Mouse (Mus musculus): Measurements from ENCODE around the gene Cab39l. TPM values are rescaled to one million over a fixed set of nuclear protein-coding genes. Genes with fewer than 3 reads are reported as not detected.

Gene Cab39l
- total RNA-seq, 2 experiments from 2014 or later: 16.8 to 17.9 TPM

DNA sequence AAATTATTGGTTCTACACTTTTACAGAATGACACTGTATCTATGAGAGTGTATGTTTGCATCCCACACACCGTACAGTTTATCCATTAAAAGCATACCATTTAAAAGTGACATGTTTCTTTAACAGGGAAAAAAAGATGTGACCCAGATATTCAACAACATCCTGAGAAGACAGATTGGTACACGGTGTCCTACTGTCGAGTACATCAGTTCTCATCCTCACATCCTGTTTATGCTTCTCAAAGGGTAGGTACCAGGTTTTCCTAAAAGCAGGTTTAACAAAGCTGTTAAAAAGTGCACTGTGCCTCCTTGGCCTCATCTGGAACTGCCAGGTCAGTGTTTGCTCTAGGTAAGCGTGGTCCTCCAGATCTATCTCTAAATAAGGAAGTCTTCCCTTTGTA, 65.4 kb downstream of the Cab39l start:
- no peak for DNase-seq

DNA sequence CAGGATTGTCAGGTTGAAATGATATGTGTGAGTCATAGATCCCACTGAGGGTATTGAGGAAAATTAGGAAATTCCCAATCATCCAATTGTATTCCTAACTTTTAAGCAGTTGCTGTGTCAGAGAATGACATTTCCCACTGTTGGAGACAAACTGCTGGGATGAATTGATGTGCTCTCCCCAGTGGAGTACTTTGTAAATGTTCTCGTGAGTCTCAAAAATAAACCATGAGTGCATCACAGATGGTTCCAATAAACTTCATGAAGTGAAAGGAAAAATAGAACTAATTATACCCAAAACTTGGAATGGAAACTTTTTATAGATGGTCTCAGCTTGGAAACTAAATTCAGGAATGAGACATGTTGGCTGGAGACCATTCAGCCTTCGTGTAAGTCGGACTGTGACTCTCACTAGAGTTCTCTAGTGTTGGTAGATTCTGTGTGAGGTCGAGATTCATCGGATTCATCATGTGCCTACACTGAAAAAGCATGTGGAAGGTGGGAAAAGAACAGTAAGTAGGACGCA, 73.2 kb downstream of the Cab39l start:
- no peak for DNase-seq

DNA sequence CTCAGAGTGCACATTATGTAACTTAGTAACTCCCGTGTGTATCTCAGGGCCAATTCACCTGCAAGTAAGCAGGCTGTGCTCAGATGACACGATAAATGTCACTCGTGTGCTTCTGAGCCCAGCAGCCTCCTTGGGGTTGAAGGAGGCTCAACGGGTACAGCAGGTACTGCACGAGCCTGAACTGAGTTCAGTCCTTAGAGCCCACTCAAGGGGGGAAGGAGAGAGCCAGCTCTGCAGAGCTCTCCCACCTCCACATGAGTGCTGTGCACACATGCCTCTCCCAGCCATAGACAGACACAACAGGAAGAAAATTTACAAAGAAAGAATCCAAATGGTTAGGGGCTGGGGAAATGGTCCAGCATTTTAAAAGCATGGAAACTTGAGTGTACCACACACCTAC, 85.1 kb downstream of the Cab39l start:
- DNase-seq: no peak

DNA sequence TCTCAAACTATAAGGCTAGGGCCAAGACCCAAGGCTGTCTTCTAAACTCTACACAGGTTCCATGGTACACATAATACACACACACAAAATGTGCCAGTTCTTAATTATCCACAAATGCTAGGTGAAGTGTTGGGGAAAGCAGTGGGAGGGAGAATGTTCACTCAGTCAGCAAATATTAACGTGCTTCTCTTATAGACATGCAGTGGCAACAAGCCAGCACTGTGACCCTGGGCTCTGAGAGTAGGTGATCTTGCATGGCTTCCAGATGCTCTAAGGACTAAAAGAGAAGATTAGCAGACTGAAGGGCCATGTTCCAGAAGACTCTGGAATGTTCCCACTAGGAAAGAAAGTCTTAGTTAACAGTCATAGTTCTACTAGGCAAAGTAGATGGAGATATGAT, 90.0 kb downstream of the Cab39l start:
- no peak for DNase-seq

DNA sequence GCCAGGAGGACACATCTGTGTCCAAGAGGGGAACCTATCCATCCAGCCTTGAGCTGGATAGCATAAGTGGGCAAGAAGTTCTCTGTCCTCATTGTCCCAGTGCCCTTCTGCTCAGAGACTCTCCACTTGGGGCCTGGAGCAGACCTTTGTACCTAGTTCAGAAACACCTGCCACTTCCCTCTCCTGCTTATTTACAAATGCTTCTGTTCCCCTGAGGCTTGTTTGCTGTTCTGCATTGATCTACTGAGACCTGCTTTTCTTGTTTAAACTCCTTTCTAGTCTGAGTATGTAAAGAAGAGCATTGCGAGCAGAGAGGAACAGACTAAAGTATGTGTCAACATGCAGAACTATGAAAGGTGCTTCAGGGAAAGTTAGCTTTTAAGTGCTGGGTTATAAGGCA, 92.2 kb downstream of the Cab39l start:
- no peak for DNase-seq

DNA sequence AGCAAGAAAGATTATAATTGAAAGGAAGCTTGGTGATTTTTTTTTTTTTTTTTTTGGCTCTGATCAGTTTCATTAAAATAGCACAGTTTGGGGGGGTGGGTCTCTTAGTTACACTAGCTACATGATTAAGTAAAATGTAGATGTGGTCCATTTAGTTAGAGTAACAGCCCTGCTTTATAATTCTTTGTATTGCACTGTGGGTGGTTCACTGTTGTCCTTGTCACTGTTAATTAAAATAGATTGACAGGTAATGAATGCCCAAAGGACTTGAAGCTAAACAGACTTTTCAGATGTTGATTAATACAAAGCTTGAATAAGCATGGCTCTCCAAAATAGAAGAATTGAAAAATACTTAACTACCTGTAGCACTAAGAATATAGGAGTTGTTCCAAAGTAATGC, 93.1 kb downstream of the Cab39l start:
- no peak for DNase-seq

DNA sequence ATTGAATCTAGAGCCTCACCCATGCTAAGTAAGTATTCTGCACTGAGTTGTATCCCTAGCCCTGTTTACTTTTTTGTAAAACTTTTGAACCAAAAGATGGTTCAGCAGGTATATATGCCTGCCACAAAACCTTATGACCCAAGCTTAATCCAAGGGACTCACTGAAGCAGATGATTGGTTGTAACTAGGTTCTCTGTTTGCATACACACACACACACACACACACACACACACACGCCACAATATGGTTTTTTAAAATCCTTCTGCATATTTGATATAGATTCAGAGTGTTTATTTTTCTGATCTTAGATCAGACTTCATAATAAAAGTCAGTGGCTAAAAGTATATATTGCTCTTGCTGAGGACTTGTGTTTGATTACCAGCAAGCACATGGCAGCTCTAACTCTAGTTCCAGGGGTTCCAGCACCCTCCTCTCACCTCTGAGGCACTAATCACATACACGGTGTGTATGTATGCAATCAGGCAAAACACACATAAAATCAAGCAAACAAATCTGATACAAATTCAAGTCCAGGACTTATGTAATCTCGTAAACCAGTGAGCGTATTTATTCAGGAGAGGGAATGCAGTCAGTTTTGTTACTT, 97.2 kb downstream of the Cab39l start:
- DNase-seq: no peak

DNA sequence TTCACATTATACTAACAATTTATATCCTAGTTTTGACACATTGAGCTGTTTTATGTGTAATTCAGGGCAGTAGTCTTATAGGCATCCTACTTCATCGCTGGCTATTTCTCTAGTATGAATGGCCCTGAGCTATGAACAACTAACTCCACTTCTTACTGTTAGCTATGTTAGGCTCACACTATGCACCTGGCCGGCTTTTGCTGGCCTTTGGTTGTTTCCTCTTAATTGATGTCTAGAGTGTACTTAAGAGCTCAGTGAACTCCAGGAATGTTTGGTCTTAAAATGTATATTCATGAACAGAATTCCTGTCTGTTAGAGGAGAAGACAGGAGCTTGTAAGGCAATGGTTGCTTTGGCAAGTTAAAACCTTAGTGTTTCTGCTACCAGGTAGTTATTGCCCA, 99.5 kb downstream of the Cab39l start:
- no peak for DNase-seq

DNA sequence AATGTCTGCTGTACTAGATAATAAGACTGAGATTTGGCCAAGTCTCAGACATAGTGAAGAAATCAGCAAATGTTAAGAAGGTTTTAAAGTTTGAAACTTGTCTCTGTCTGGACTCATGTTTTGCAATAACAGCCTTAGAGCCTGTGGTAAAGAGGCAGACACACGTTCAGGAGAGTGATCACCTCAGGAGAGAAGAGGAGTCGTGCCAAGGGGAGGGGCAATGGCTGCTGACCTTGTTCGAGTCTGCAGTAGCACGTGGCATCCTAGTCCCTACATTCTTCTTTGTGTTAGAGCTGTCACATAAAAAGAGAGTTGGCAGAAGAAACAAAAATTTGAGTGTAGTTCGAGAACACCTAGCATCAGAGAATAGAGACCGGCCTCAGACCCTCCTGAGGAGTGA, 100.0 kb downstream of the Cab39l start:
- no peak for DNase-seq

DNA sequence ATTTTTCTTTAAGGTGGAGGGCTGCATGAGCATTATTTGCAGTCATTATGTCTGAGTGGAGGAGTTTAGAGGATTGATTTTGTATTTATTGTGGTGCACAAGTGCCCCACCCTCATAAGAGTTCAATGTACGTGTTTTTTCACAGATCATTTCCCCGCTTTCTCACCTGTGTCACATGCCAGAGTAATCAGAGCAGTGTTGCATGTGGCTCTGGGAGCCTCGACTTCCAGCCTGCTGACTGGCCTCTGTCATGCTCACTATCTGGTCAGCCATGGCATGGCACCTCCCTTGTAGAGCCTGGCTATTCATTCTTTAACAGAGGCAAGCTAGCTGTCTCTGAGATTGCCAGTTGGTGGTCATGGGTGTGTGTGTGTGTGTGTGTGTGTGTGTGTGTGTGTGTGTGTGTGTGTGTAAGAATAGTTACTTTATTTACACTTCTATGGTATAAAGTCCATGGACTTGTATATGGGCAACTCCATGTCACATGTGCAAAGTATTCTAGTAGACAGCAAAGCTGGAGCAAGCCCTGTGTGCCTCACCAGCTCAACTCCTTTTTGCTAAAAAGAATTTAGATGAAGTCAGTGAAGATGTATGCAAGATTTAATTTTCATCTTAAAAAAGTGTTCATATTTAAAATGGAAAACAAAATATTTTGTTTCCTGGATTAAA, 102.5 kb downstream of the Cab39l start:
- no peak for DNase-seq

DNA sequence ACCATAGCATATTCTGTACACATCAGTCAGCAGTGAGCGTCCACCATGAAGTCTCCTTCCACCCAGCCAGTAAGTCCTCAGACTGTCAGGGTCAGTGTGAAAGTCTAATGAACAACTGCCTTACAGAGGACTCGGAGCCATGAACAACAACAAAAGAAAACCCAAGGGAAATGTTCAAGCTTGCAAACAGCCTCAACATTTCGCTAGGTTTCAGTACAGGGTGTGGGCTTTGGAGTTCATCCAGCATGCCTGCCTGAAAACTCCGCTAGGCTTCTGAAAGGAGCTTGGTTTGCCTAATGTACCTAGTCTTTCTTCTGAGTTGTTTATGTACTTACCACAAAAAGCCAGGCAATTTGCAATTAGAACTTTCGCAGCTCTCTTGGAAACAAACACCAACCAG, 103.2 kb downstream of the Cab39l start:
- no peak for DNase-seq

DNA sequence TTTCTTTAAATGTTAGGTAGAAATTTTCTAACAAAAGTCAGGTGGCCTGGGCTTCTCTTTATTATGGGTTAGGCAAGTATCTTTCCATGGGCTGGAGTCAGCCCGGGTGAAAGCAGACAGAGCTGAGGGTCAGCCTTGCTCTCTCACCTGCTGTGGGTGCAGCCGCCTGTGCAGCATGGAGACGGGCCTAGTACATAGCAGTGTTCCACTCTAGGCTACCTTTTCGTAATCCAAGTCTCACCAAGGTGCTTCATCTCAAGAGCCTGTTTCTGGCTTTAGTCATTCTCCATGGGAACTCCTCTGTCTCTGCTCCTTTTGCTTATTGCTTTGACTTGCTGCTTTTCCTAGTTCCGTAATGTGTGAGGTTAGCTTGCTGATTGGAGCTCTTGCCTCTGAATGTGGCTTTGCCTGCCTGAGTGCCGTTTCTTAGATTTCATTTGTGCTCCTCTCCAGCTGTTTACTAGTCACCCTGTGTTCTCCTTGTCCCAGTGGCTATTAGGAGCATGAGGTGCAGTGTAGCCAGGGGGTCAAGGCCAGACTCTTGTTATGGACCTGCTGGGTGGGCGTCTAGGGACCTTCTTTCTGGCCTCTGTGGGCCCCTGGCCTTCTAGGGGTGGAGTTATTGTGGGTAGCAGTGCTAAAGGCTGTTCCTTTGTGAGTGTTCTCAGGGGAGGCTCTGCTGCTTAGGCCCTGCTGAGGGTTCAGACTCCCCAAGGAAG, 105.5 kb downstream of the Cab39l start:
- DNase-seq: no peak

DNA sequence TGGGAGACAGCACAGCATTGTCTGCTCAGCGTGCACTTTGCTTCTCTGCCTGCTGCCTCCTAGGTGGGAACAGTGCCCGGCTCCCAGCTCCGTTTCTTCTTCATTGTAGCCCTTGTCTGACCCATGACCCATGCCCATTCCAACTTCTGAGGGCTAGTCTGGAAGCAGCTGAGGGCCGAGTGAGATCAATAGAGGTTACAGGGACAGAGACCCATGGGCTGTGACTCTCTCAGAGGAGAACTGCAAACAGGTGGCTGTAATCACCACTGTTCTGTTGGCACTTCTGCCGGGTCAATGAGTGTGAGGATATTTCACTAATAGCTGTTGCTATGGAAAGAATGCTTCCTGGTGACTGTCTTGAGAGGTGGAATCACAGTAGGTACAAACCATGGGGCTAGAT, 106.8 kb downstream of the Cab39l start:
- no peak for DNase-seq

DNA sequence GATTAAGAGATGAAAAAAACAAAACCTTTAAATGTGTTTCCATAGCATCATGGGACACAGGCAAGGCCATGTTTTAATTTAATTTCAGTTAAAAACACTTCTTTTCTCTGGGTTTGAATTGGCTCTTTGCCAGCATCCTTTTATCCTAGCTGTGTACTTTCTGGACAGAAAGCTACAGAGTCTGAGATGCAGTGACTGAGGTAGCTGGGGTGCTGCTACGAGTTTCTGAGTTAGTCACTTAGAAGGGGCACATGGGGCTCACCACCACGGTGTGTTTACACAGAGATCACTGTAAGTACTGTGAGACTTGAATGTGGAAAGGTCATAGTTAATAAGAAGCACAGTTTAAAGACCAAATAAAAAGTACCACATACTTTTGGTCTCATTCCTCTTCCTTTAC, 107.8 kb downstream of the Cab39l start:
- DNase-seq: no peak

DNA sequence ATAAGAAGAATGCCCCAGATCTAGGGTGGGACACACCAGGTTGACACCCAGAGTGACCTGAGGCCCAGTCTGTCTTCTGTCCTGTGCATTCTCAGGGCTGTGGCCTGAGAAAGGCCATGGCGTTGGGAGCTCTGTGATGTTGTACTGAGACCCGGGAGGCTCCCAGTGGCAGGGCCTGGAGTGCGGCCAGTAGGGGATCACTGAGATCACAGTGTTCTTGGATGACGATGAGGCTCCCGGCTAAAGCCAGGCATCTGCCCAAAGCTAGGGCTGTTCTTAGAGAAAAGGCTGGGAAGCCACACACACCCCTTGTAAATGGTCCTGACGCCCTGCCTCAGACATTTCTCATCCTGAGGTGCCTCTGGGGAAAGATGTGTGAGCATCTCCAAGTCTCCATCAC, 108.3 kb downstream of the Cab39l start:
- DNase-seq: peak; percentile 83

DNA sequence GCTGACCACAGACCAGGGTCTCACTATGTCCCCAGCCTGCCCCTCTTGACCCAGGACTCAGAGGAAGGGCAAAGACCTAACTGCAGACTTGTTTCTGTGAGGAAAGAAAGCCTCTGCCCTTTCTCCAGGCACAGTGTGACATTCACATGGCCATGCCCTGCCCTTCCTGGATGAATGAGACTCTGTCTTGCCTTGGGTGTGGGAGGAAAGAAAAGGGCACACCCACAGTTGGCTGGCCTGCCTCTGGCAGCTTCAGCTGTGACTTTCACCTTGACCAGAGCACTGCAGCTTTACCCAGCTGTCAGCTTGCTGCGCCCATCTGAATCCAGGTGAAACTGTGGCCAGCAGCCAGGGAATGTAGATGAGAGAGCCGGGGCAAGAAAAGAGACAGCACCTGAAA, 110.1 kb downstream of the Cab39l start:
- no peak for DNase-seq

DNA sequence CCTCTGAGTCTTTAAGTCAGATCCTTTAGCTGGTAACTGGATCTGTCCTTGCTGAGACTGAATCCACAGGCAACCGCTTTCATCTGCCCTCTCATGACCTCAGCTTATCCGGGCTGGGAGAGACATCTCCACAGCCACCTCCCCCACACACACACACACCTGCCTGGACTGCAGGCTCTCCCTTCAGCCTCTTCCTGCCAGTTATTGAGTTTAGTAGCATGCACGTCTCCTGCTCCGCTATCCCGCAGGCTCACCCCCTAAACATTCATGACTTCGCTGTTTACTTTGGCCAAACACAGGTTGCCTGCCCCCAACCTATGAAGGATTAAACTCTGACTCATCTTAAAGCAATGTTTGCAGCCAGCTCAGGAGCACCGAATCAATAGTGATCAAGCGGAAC, 111.2 kb downstream of the Cab39l start:
- no peak for DNase-seq

DNA sequence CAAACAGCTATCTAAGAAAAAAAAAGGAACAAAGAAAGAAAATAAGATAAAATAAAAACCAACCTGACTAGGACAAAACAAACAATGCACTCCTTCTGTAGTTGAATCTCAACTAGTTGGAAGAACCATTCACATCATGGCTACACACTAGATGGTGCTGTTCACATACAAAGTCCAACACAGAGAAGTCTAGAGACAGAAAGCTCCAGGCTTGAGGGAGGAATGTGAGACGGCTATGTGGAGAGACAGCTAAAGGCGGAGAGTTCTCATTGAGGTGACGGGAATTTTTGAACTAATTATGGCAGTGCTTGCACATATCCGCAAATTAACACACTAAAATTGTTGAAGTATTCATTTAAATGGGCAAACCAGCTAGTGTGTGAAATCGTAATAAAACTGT, 113.3 kb downstream of the Cab39l start:
- DNase-seq: no peak

DNA sequence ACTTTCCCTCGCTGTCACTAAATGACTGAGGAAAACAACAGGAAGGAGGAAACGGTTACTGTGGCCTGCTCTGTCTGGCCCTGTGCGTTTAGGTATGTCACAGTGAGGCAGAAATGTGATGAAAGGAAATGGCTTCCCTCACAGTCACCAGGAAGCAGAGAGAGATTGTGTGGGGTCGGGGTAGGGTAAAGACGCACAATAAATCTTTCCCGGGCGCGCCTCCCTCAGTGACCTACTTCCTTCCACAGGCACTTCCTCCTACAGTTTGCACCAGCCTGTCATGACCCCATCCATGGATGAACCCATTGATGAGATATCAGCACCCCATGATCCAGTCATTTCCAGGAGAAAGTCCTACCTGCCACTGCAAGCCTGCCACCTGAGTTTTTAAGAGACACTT, 114.2 kb downstream of the Cab39l start:
- DNase-seq: no peak

DNA sequence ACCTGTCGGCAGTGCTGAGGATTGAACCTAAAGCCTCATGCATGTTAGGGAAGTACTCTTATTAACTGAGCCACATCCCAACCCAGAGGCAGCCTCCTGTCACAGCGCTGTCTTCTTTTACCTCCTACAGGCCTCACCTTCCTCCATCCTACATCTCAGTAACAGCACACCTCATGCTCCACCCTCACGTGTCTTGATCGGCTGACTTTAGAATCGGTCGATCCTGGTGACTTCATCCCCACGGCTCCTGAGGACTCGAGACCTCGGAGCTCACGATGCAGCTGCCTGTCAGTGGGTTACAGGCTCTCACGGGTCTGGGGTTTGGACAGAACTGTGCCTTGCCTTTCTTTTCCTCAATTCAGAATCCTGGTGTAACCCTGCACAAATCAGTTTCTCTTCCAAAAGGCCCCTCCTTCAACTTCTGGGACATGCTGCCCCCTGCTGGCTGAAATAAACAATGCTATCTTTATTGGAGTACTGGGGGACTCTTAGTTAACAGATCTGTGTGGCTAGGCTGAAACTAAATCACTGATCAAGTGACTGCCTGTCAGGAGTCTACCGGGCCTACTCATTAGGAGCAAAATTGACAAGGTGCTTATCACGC, 115.3 kb downstream of the Cab39l start:
- DNase-seq: peak; percentile 39

DNA sequence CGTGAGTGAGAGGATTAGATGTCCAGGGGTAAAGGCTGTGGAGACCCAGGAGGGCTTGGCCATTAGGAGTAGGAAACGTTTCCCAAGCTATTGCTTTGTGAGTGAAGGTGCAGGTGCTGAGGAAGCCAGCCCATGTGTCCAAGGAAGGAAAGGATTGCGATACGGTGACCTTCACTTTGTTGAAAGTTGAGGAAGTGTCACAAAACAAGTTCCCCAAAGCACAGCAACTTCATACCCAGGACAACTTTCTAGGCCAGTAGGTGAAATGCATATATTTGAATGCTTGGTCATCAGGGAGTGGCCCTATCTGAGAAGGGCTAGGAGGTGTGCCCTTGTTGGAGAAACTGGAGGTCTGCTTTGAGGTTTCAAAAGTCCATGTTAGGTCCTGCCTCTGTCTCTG, 116.3 kb downstream of the Cab39l start:
- no peak for DNase-seq

DNA sequence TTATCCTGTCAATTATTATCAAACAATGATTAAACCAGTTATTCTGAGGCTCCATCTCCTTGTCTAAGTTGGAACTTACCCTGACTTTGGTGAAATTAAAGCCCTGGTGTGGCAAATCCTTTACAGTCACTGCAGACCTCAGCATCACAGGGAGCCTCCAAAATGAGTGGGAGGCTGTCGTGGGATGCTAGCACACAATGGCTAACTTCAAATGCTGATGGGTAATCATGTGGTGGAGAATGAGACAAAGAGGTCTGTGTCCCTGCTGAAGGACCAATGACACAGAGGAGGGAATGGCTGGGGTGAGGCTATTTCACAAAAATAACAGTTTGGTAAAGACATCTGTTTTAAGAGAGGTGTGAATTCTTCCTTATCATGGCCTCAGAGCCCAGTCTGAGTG, 117.1 kb downstream of the Cab39l start:
- no peak for DNase-seq

DNA sequence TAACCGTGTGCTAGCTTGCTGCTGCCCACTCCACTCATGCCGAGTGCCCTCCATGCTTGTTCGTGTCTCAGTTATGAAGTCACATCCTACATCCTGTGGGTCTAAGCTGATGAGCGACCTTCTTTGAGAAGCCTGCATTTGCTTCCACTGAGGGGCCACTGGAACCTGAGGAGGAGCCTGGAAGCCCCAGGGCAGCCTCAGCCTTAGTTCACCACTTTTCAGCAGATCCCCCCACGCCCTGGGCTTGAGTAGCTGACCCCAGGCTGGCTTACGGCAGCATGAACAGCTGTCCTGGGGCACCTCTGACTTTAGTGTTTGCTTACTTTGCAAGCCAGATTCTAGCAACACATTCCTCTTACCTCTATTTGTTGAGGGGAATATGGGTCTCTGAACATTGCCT, 126.0 kb downstream of the Cab39l start:
- no peak for DNase-seq
